Mouse (Mus musculus): ENCODE results near the gene Dgat2l6. TPM values are rescaled to one million over a fixed set of nuclear protein-coding genes. Genes with fewer than 3 reads are reported as not detected.
A peak's percentile ranks its signal among the peaks of the same experiment; 100 is the strongest.

The Dgat2l6 gene
- polyA plus RNA-seq (2015; fragmentation: Nextera tagmentation; extraction: Ambion mirVana): not detected in 2 replicates

DNA sequence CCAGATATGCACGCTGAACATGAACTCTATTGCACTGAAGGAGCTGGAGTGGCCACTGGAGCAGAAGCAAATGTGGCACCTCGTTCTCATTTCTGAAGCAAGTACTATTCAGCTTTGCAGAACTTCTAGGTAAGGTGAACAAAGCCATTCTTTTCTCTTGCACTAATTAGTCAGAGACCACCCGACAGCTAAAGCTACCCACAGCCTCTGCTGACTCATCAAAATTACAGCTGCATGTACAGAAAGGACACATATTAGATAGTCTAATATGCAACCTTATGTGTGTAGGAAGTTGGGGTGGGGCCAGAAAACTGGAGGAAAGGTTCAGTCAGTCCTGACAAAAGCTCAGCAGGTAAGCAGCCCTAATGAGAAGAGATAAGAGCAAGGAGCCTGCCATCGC lies at the start of gene Dgat2l6:
Gene Dgat2l6 (plus strand): TSS at position 368 of the 400 bp plus-strand sequence.
- H3K9me3 ChIP-seq (replicated peaks): no peaks in the 10 kb centered on the region
- WGBS: 74% methylated on average over 4 of the region's 4 CpGs
- ATAC-seq (ENCODE audit: insufficient number of reproducible peaks, low FRiP score, low TSS enrichment, low read depth): no peak

DNA sequence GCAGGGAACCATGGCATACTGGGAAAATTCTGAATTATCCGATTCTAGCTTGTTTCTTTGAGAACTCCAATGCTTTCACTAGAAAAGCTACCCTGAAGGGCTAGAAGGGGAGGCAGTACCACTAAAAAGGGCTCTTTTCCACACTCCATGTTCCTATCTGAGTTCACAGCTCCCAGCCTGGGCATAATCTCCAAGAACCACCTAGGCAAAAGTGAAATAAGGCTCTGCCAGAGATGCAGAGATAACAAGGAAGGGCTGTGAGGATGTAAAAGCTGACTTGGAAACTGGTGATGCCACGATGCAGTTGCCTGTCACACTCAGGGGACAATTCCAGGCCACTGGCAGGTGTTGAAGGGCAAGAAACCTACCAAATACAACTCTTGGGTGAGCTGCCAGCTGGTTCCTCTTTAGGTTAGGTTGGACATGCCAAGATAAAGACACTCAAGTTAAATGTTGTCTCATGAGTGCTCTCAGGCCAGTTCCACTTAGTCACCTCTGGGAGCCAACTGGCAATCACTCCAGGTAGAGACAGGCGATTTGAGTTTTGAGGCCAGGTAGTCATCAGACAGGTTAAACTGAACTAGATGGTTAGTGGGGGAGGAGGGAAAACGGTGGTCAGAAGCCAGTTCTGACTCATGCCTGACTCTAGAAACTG lies 48.9 kb upstream of the Dgat2l6 start:
- 68% methylated on average over 4 of the region's 4 CpGs for whole genome bisulfite sequencing

More for the DNA sequence above, at the start of gene Dgat2l6:
- H3K4me1 ChIP-seq: no peaks in the 10 kb centered on the region
- no peak within 1 kb of the TSS for H3K4me2 ChIP-seq (replicated peaks)
- H3K9ac ChIP-seq: no peak within 1 kb of the TSS
- H3K36me3 ChIP-seq: no peaks in the 10 kb centered on the region
- no peak within 1 kb of the TSS for H3K4me3 ChIP-seq (replicated peaks)
- no peaks in the 10 kb centered on the region for H3K27me3 ChIP-seq
- no peak within 1 kb of the TSS for H3K27ac ChIP-seq (replicated peaks)

DNA sequence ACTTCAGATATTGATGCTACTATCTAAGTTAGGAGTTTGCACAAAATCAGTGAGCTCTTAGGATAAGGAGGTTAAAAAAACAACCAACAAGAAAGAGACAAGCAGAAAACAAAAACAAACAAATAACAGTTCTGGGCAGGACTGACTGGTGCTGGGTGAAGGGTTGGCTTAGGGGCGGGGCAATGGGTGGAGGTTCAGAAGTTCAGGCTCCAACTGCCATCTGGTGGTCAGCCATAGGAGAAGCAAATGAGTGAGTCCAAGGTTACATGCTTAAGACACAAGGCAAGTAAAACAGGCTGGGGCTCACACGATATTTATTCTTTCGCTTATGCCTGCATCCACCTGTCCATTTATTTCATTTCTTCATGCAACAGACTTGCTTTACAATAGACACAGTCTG lies 44.3 kb upstream of the Dgat2l6 start:
- no peak overlapping the region for H3K4me2 ChIP-seq (replicated peaks)
- H3K4me3 ChIP-seq (replicated peaks): no peak overlapping the region
- no peaks in the 10 kb centered on the region for H3K9me3 ChIP-seq (replicated peaks)
- WGBS: 32% methylated on average over 3 of the region's 3 CpGs
- peaks cover 5% of the 10 kb centered on the region; the same call in 1 of the 2 replicates for H3K27me3 ChIP-seq
- no peak overlapping the region for H3K27ac ChIP-seq (replicated peaks)
- no peak for ATAC-seq (ENCODE audit: insufficient number of reproducible peaks, low FRiP score, low TSS enrichment, low read depth)
- no peaks in the 10 kb centered on the region for H3K36me3 ChIP-seq
- no peak overlapping the region for H3K9ac ChIP-seq
- no peaks in the 10 kb centered on the region for H3K4me1 ChIP-seq

More for the DNA sequence above, 48.9 kb upstream of the Dgat2l6 start:
- no peak overlapping the region for H3K4me2 ChIP-seq (replicated peaks)
- no peaks in the 10 kb centered on the region for H3K4me1 ChIP-seq
- H3K36me3 ChIP-seq: no peaks in the 10 kb centered on the region
- no peak overlapping the region for H3K27ac ChIP-seq (replicated peaks)
- H3K4me3 ChIP-seq (replicated peaks): no peak overlapping the region
- peaks cover 8% of the 10 kb centered on the region; the same call in 1 of the 2 replicates for H3K27me3 ChIP-seq
- ATAC-seq (ENCODE audit: insufficient number of reproducible peaks, low FRiP score, low TSS enrichment, low read depth): no peak
- no peak overlapping the region for H3K9ac ChIP-seq
- H3K9me3 ChIP-seq (replicated peaks): no peaks in the 10 kb centered on the region

DNA sequence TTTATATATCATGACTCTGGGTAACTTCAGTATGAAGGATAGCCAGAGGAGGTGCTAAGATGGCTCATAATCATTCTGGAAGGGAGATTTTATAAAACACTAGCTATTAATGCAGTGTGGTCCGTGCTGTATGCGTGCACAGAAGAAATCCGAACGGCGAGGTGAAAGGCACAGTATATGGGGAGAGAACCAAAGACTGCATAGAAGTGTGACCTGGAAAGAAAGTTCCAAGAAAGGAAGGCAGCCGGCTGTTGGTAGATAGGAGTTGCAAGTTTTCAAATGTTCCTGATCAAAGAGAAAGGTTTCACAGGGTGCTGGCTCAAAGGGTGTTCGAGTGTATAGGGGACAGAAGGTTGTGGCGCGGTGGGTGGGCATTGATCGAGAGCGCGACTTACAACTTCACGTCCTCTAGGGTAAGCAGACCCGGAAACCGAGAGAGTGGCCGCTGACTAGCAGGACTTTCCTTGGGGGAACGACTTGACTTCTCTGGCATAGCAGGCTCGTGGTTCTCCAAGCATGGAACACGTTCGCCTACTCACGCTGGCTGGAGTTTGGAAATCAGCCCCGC lies 31.1 kb upstream of the Dgat2l6 start:
- WGBS: 21% methylated on average over 22 of the region's 22 CpGs
- H3K9ac ChIP-seq: no peak overlapping the region
- ATAC-seq (ENCODE audit: insufficient number of reproducible peaks, low FRiP score, low TSS enrichment, low read depth): 0 out of 2 replicates have a peak, but pooled peaks have one; percentile 15
- no peaks in the 10 kb centered on the region for H3K36me3 ChIP-seq
- H3K4me2 ChIP-seq (replicated peaks): peak overlapping the region; percentile 54
- no peaks in the 10 kb centered on the region for H3K9me3 ChIP-seq (replicated peaks)
- H3K27ac ChIP-seq (replicated peaks): no peak overlapping the region
- peaks cover 7% of the 10 kb centered on the region; the same call in 1 of the 2 replicates for H3K27me3 ChIP-seq
- H3K4me1 ChIP-seq: no peaks in the 10 kb centered on the region
- H3K4me3 ChIP-seq (replicated peaks): peak overlapping the region; percentile 57

DNA sequence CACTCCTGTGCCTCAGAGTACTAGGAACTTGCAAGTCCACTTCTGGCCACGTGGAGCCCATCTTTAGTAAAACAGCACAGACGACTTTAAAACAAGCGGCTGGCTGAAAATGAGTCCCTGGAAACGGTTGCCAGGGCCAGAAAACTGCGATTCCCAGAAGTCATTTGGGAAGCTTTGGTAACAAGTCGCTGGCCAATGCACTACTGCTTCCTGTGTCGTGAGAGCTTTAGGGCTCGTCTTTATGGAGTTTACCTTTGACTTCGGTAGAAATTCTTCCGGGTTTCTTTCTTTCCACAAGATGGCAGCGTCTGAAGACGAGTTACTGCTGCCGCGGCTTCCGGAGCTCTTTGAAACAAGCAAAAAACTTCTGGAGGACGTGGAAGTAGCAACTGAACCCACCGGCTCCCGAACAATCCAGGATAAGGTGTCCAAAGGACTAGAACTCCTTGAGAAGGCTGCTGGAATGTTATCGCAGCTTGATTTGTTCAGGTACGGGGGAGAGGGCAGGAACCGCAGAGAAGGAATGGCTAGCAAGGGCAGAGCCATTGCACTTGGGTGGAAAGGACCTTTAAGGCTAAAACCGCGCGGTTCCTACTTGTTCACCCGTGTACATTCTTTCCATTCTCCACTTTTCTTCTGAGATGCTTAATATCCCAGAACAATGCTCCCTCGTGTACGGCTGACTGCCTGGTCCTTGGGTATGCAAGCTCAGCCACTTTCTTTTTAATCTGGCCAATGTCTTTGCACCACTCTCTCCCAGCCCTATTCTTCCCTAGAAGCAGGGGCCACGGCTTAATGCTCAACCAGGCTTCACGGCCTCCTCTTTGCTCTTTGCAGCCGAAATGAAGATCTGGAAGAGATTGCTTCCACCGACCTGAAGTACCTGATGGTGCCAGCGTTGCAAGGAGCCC lies 30.3 kb upstream of the Dgat2l6 start, which contains the start of gene Igbp1:
Gene Igbp1 (plus strand): TSS at position 224 of the 911 bp plus-strand sequence.
- Histone ChIP-seq H3K27ac (replicated peaks) (peak within 1 kb of the TSS; percentile 70), H3K36me3 (no peaks in the 10 kb centered on the region), H3K4me3 (replicated peaks) (peak within 1 kb of the TSS; percentile 57), H3K9me3 (replicated peaks) (no peaks in the 10 kb centered on the region), H3K9ac (peak within 1 kb of the TSS; percentile 41), H3K27me3 (peaks cover 4% of the 10 kb centered on the region; the same call in 1 of the 2 replicates), H3K4me2 (replicated peaks) (peak within 1 kb of the TSS; percentile 54), H3K4me1 (no peaks in the 10 kb centered on the region)
- peak; percentile 91 for ATAC-seq (ENCODE audit: insufficient number of reproducible peaks, low FRiP score, low TSS enrichment, low read depth)
- WGBS: 20% methylated on average over 32 of the region's 32 CpGs

DNA sequence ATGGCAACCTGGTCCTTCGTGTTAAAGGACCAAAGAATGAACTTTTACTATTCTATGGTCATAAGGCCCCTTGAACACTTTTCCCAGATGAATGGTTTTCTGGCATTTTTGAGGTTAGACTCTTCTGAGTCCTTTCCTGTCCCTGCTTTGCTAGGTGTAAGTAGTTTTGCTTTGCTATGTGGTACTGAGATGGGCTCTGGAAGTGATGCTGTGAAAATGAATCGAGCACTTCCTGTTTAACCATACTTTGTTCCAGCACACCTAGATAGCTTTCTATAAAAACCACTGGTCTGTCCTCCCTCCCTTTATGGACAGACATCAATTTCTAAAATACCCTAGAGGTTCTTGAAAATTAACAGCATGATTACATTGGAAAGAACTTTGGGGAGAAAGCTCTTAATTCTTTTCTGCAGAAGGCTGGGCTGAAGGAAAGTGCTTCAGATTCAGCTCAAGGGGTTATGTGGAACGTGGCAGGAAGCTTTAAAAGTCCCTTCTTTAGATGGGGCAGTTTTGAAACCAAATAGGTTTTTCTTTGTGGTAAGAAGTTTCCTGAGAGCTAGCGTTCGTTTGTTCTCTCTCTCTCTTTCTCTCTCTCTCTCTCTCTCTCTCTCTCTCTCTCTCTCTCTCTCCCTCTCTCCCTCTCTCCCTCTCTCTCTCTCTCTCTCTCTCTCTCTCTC lies 20.3 kb upstream of the Dgat2l6 start:
- H3K4me3 ChIP-seq (replicated peaks): no peak overlapping the region
- 0 out of 2 replicates have a peak, but pooled peaks cover 4% of the 10 kb centered on the region for H3K36me3 ChIP-seq
- 85% methylated on average over 5 of the region's 5 CpGs for WGBS
- no peaks in the 10 kb centered on the region for H3K27me3 ChIP-seq
- H3K4me2 ChIP-seq (replicated peaks): no peak overlapping the region
- no peaks in the 10 kb centered on the region for H3K4me1 ChIP-seq
- no peak overlapping the region for H3K27ac ChIP-seq (replicated peaks)
- H3K9ac ChIP-seq: no peak overlapping the region
- no peaks in the 10 kb centered on the region for H3K9me3 ChIP-seq (replicated peaks)
- ATAC-seq (ENCODE audit: insufficient number of reproducible peaks, low FRiP score, low TSS enrichment, low read depth): no peak

DNA sequence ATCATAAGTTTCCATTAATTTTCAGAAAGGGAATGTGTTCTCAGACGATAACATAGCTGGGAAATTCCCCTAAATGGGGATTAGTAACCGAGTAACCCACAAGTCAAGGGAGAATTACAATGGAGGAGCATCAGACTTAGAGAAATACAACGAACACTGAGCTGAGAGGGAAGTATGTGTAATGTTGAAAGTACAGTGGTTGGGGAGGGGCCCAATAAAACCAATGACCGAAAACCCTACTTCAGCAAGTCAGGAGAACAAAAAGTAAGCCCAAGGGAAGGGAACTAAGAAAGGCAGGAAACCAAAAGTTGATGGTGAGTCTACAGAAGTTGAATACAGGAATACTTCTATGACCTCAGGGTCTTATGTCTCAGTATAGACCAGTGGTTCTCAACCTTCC lies 16.5 kb upstream of the Dgat2l6 start:
- ATAC-seq (ENCODE audit: insufficient number of reproducible peaks, low FRiP score, low TSS enrichment, low read depth): no peak
- Histone ChIP-seq H3K27me3 (no peaks in the 10 kb centered on the region), H3K4me3 (replicated peaks) (no peak overlapping the region), H3K36me3 (0 out of 2 replicates have a peak, but pooled peaks cover 4% of the 10 kb centered on the region), H3K4me2 (replicated peaks) (no peak overlapping the region), H3K4me1 (no peaks in the 10 kb centered on the region), H3K9me3 (replicated peaks) (no peaks in the 10 kb centered on the region), H3K27ac (replicated peaks) (no peak overlapping the region), H3K9ac (no peak overlapping the region)
- WGBS: 88% methylated on average over 4 of the region's 4 CpGs

DNA sequence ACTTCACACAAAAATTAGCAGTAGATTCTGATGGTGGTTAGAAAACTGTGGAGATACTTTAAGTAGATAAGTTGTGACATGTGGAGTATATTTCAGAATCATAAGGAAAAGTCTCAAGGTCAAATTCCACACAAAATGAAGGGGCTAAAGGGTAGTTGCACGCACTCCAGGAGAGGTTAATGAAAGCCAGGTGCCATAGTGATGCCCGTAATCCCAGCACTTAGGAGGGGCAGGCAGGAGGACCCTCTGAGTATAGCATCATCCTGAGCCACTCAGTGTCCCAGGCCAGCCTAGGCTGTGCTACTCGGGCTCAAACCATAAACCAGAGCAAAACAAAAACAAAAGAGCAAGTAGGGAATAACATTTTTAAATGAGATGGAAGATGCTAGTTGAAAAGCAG lies 14.7 kb upstream of the Dgat2l6 start:
- no peaks in the 10 kb centered on the region for H3K27me3 ChIP-seq
- no peaks in the 10 kb centered on the region for H3K4me1 ChIP-seq
- no peak for ATAC-seq (ENCODE audit: insufficient number of reproducible peaks, low FRiP score, low TSS enrichment, low read depth)
- no peak overlapping the region for H3K27ac ChIP-seq (replicated peaks)
- 54% methylated on average over 3 of the region's 3 CpGs for whole genome bisulfite sequencing
- H3K9me3 ChIP-seq (replicated peaks): no peaks in the 10 kb centered on the region
- H3K36me3 ChIP-seq: 0 out of 2 replicates have a peak, but pooled peaks cover 4% of the 10 kb centered on the region
- no peak overlapping the region for H3K9ac ChIP-seq
- H3K4me2 ChIP-seq (replicated peaks): no peak overlapping the region
- H3K4me3 ChIP-seq (replicated peaks): no peak overlapping the region

DNA sequence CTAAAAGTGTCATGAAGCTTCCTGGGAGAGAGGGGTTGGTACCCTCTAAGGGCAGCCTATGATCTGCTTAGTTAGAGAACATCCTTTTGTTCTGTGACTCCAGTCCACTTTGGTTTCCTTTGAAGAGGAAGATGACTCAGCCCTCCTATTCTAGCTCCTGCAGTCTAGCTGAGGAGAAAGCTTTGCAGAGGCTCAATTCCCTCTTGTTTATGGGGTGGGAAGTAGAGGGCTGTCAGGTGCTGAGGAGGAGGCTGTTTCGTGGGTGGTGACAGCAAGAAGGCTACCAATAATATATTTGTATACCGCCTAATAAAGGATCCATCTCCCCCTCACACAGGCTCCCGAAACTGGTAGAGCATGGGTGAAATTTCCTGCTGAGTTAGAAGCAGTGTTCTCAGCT lies 8.0 kb upstream of the Dgat2l6 start:
- H3K4me1 ChIP-seq: no peaks in the 10 kb centered on the region
- 84% methylated on average over 3 of the region's 3 CpGs for WGBS
- H3K4me3 ChIP-seq (replicated peaks): no peak overlapping the region
- H3K36me3 ChIP-seq: no peaks in the 10 kb centered on the region
- H3K27me3 ChIP-seq: no peaks in the 10 kb centered on the region
- no peak overlapping the region for H3K9ac ChIP-seq
- H3K27ac ChIP-seq (replicated peaks): no peak overlapping the region
- H3K4me2 ChIP-seq (replicated peaks): no peak overlapping the region
- no peaks in the 10 kb centered on the region for H3K9me3 ChIP-seq (replicated peaks)
- ATAC-seq (ENCODE audit: insufficient number of reproducible peaks, low FRiP score, low TSS enrichment, low read depth): no peak

DNA sequence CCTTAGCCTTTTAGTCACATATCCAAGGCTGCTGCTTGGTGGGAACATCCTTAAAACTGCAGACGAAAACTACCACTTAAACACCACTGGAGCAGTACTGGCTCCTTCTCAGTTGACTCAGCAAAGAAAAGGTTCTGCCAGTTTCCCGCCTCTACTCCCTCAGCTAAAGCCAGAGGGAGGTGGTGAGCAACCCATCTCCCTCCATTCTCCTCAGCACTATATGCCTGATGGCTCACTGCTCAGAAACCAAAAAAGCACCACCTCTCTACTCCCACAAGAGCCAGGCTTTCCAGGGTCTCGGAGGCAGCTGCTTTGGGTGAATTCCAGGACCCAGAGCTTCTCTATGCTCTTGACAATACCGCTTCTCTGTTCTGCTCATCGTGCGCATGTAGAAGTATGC lies 7.0 kb upstream of the Dgat2l6 start:
- Histone ChIP-seq H3K36me3 (no peaks in the 10 kb centered on the region), H3K9ac (no peak overlapping the region), H3K4me1 (no peaks in the 10 kb centered on the region), H3K4me3 (replicated peaks) (no peak overlapping the region), H3K27me3 (no peaks in the 10 kb centered on the region), H3K4me2 (replicated peaks) (no peak overlapping the region), H3K27ac (replicated peaks) (no peak overlapping the region), H3K9me3 (replicated peaks) (no peaks in the 10 kb centered on the region)
- 91% methylated on average over 6 of the region's 6 CpGs for WGBS
- ATAC-seq (ENCODE audit: insufficient number of reproducible peaks, low FRiP score, low TSS enrichment, low read depth): no peak

Measured in embryonic facial prominence, embryonic 15.5 days (tissue).